Mouse (Mus musculus): ENCODE data around the gene Vmn2r72.

Gene Vmn2r72

DNA sequence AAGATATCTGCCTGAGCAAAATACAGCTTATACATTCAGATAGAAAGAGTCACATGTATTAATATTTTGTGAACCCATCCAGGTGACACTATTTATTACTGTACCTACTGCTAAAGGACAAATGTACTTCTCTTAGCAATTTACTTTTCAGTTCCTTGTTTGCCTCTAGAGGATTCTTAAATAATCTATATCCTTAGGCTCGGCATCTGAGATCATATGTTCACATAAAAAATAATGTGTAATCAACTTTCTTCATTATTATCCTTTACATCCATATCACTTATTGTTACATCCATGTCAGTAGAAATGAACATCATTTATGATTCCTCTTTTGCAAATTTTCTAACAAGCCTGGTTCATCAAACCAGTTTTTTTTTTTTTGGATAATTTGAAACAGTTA is at the start of gene Vmn2r72:
TSS of gene Vmn2r72 (minus strand) at position 101 of the 400 bp plus-strand sequence.
- DNase-seq, result no peak
